Comparison of ENCODE assay signal across 21 mouse cellular contexts in the genomic region with DNA sequence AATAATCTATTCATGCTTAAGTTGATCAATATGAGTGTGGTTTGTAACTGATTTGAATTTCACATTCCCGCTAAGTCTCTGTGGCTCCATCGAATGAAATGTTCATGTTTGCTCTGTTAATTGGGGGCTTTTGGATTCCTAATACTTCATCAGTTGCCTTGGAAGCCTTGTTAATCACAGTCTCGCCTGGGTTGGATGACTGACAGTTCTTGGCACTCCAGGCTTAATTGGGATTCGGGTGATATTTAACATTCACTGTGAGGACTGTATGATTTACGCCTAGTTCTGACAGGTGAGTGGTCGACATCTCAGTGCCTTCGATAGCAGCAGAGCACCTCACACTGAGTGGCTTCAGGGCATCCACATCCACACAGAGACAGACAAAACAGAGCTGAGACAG.
DNase-seq lines count a peak whose midpoint lies in the region; ATAC-seq and TF ChIP-seq lines count a peak whose summit lies in the region.
"Had no signal": no experiment of that assay in that cellular context is flagged by ENCODE, and none has a peak within 500 bp of the region (broad histone marks: within the 10 kb centered on the region; RNA-seq: fewer than 3 reads in every experiment).

No protein-coding gene starts in this region.

- H3K4me1 ChIP-seq in forebrain, embryonic 14.5 days (ENCODE audit: control insufficient read depth, insufficient read depth, low read length) = peaks cover 6% of the 10 kb centered on the region
- H3K4me1 ChIP-seq in forebrain, embryonic 10.5 days = peaks cover 23% of the 10 kb centered on the region
- peaks cover 10% of the 10 kb centered on the region; the same call in 1 of the 2 replicates for H3K4me1 ChIP-seq in midbrain, embryonic 14.5 days (ENCODE audit: control insufficient read depth, insufficient read depth, low read length)
- H3K4me1 ChIP-seq in midbrain, embryonic 11.5 days (ENCODE audit: control insufficient read depth, insufficient read depth, low read length) = peaks cover 2% of the 10 kb centered on the region; the same call in 1 of the 2 replicates
- H3K4me1 ChIP-seq in hindbrain, postnatal 0 days (ENCODE audit: insufficient read depth, low read length) = peaks cover 3% of the 10 kb centered on the region
- H3K4me1 ChIP-seq in lung, adult 2 months (ENCODE audit: control insufficient read depth, insufficient read depth, low read length) = no peaks in the 10 kb centered on the region
- H3K4me1 ChIP-seq: liver, embryonic 12.5 days had no signal

- no peak for ATAC-seq in forebrain, embryonic 14.5 days
- ATAC-seq in midbrain, embryonic 14.5 days (ENCODE audit: low FRiP score, low TSS enrichment) = no peak
- no peak for ATAC-seq in midbrain, embryonic 11.5 days (ENCODE audit: low FRiP score)
- ATAC-seq in hindbrain, postnatal 0 days = no peak
- ATAC-seq: CD4-positive, CD25-positive, alpha-beta regulatory T cell, adult 4 months; liver, embryonic 12.5 days had no signal

- H3K9ac ChIP-seq in forebrain, embryonic 14.5 days (ENCODE audit: low read length) = no peak overlapping the region
- H3K9ac ChIP-seq in midbrain, embryonic 14.5 days (replicated peaks; ENCODE audit: low read length) = no peak overlapping the region
- H3K9ac ChIP-seq in midbrain, embryonic 11.5 days (ENCODE audit: low read length) = no peak overlapping the region
- H3K9ac ChIP-seq in hindbrain, postnatal 0 days (replicated peaks; ENCODE audit: low read length) = no peak overlapping the region
- H3K9ac ChIP-seq: heart, embryonic 15.5 days; limb, embryonic 13.5 days; liver, embryonic 12.5 days had no signal

- no peaks in the 10 kb centered on the region for H3K27me3 ChIP-seq in forebrain, embryonic 14.5 days (replicated peaks; ENCODE audit: control insufficient read depth, insufficient read depth, low read length)
- peaks cover 10% of the 10 kb centered on the region for H3K27me3 ChIP-seq in forebrain, embryonic 10.5 days (ENCODE audit: poor library complexity, severe bottlenecking)
- H3K27me3 ChIP-seq in midbrain, embryonic 14.5 days (ENCODE audit: control insufficient read depth, insufficient read depth, low read length) = no peaks in the 10 kb centered on the region
- no peaks in the 10 kb centered on the region for H3K27me3 ChIP-seq in midbrain, embryonic 11.5 days (ENCODE audit: control insufficient read depth, insufficient read depth, low read length)
- H3K27me3 ChIP-seq in hindbrain, postnatal 0 days (ENCODE audit: insufficient read depth, low read length) = no peaks in the 10 kb centered on the region

- H3K9me3 ChIP-seq in forebrain, embryonic 14.5 days (replicated peaks; ENCODE audit: control insufficient read depth, low read length) = no peaks in the 10 kb centered on the region
- no peaks in the 10 kb centered on the region for H3K9me3 ChIP-seq in forebrain, embryonic 10.5 days
- H3K9me3 ChIP-seq in midbrain, embryonic 14.5 days (ENCODE audit: control insufficient read depth, low read length) = no peaks in the 10 kb centered on the region
- H3K9me3 ChIP-seq in midbrain, embryonic 11.5 days (ENCODE audit: control insufficient read depth, low read length) = no peaks in the 10 kb centered on the region
- H3K9me3 ChIP-seq in hindbrain, postnatal 0 days (ENCODE audit: low read length) = no peaks in the 10 kb centered on the region
- H3K9me3 ChIP-seq: heart, embryonic 15.5 days; limb, embryonic 13.5 days; liver, embryonic 12.5 days had no signal

- TF ChIP-seq POLR2A in lung, adult 2 months (IDR thresholded peaks at IDR 0.05; ENCODE audit: borderline replicate concordance, extremely low read depth, low read depth, low read length) = no peak

- no peaks in the 10 kb centered on the region for H3K36me3 ChIP-seq in forebrain, embryonic 14.5 days (ENCODE audit: control insufficient read depth, insufficient read depth, low read length)
- H3K36me3 ChIP-seq in forebrain, embryonic 10.5 days (replicated peaks) = no peaks in the 10 kb centered on the region
- H3K36me3 ChIP-seq in midbrain, embryonic 14.5 days (ENCODE audit: control insufficient read depth, insufficient read depth, low read length) = no peaks in the 10 kb centered on the region
- no peaks in the 10 kb centered on the region for H3K36me3 ChIP-seq in midbrain, embryonic 11.5 days (ENCODE audit: control insufficient read depth, insufficient read depth, low read length)
- no peaks in the 10 kb centered on the region for H3K36me3 ChIP-seq in hindbrain, postnatal 0 days (ENCODE audit: insufficient read depth, low read length)
- H3K36me3 ChIP-seq: heart, embryonic 15.5 days; limb, embryonic 13.5 days; liver, embryonic 12.5 days had no signal

- no peak overlapping the region for H3K4me2 ChIP-seq in forebrain, embryonic 14.5 days (ENCODE audit: low read length)
- peak overlapping the region; percentile 71 for H3K4me2 ChIP-seq in midbrain, embryonic 14.5 days (ENCODE audit: low read length)
- H3K4me2 ChIP-seq in midbrain, embryonic 11.5 days = no peak overlapping the region
- H3K4me2 ChIP-seq in hindbrain, postnatal 0 days (ENCODE audit: low read depth, low read length) = peak overlapping the region; percentile 75
- H3K4me2 ChIP-seq: heart, embryonic 15.5 days; limb, embryonic 13.5 days; liver, embryonic 12.5 days had no signal

- no peak overlapping the region for H3K27ac ChIP-seq in forebrain, embryonic 14.5 days (ENCODE audit: low read depth, low read length)
- no peak overlapping the region for H3K27ac ChIP-seq in forebrain, embryonic 10.5 days
- no peak overlapping the region for H3K27ac ChIP-seq in midbrain, embryonic 14.5 days (replicated peaks; ENCODE audit: low read depth, low read length)
- H3K27ac ChIP-seq in midbrain, embryonic 11.5 days (ENCODE audit: low read depth, low read length) = no peak overlapping the region
- H3K27ac ChIP-seq in hindbrain, postnatal 0 days = no peak overlapping the region
- H3K27ac ChIP-seq: heart, embryonic 15.5 days; limb, embryonic 13.5 days; liver, embryonic 12.5 days had no signal

- TF ChIP-seq CTCF in hindbrain, postnatal 0 days (IDR thresholded peaks at IDR 0.05; ENCODE audit: low read depth) = no peak
- no peak for TF ChIP-seq CTCF in lung, adult 2 months (IDR thresholded peaks at IDR 0.05; ENCODE audit: insufficient read depth, low read length)

- no peak overlapping the region for H3K4me3 ChIP-seq in forebrain, embryonic 14.5 days (ENCODE audit: low read depth, low read length)
- H3K4me3 ChIP-seq in forebrain, embryonic 10.5 days = no peak overlapping the region
- no peak overlapping the region for H3K4me3 ChIP-seq in midbrain, embryonic 14.5 days (replicated peaks; ENCODE audit: low read depth, low read length)
- no peak overlapping the region for H3K4me3 ChIP-seq in midbrain, embryonic 11.5 days (ENCODE audit: low read depth, low read length)
- H3K4me3 ChIP-seq in hindbrain, postnatal 0 days (ENCODE audit: low read length) = peak overlapping the region; percentile 47
- H3K4me3 ChIP-seq in lung, adult 2 months (replicated peaks; ENCODE audit: extremely low read depth, low read depth, low read length) = no peak overlapping the region
- H3K4me3 ChIP-seq: heart, embryonic 15.5 days; limb, embryonic 13.5 days; liver, embryonic 12.5 days had no signal

- 41% methylated on average over 7 of the region's 7 CpGs for WGBS in forebrain, embryonic 14.5 days
- WGBS in forebrain, embryonic 10.5 days = 89% methylated on average over 7 of the region's 7 CpGs
- 70% methylated on average over 7 of the region's 7 CpGs for WGBS in midbrain, embryonic 14.5 days
- WGBS in midbrain, embryonic 11.5 days = 82% methylated on average over 7 of the region's 7 CpGs
- 37% methylated on average over 7 of the region's 7 CpGs for WGBS in hindbrain, postnatal 0 days
- 77% methylated on average over 7 of the region's 7 CpGs for WGBS in lung, adult 2 months

- DNase-seq in forebrain, embryonic 14.5 days (ENCODE audit: low spot score) = peak; percentile 55
- DNase-seq in forebrain, embryonic 10.5 days (ENCODE audit: extremely low spot score, low spot score) = no peak
- DNase-seq in midbrain, embryonic 14.5 days = peak; percentile 33
- no peak for DNase-seq in midbrain, embryonic 11.5 days (ENCODE audit: low spot score, missing footprints)
- no peak for DNase-seq in hindbrain, postnatal 0 days (ENCODE audit: low spot score)
- no peak for DNase-seq in urinary bladder, postnatal 25 days (ENCODE audit: low spot score)
- no peak for DNase-seq in lung, adult 2 months
- DNase-seq: adrenal gland, postnatal 36 days; cerebellum, adult 11 months; cerebellum, postnatal 14 days; gastrocnemius, postnatal 25 days; heart, postnatal 36 days; kidney, adult 8-10 months; kidney, postnatal 10 days; layer of hippocampus, postnatal 36 days; lung, adult 18-20 months; lung, postnatal 14 days had no signal

Comparison
In these comparisons a context has a peak if more than half of its experiments do, and no peak if none do; other contexts are left out.
1. DNase-seq: peak in forebrain, embryonic 14.5 days (single experiment) and midbrain, embryonic 14.5 days (single experiment); none in forebrain, embryonic 10.5 days (single experiment), midbrain, embryonic 11.5 days (single experiment), hindbrain, postnatal 0 days (single experiment), urinary bladder, postnatal 25 days (single experiment) and lung, adult 2 months (single experiment).
2. H3K4me2 ChIP-seq: peak in midbrain, embryonic 14.5 days (single experiment) and hindbrain, postnatal 0 days (single experiment); none in forebrain, embryonic 14.5 days (single experiment) and midbrain, embryonic 11.5 days (single experiment).